Mouse (Mus musculus): ENCODE data around the gene Mgat5b. TPM values are rescaled to one million over a fixed set of nuclear protein-coding genes. Genes with fewer than 3 reads are reported as not detected.

Mgat5b gene
- polyA plus RNA-seq, 1 experiment from 2014 or later: 1.3 TPM

- no peaks in the 10 kb centered on the region for H3K36me3 ChIP-seq (ENCODE audit: control insufficient read depth, insufficient read depth, low read length)
- H3K4me2 ChIP-seq (replicated peaks; ENCODE audit: low read depth, low read length): no peak overlapping the region
- H3K27me3 ChIP-seq (ENCODE audit: control insufficient read depth, insufficient read depth, low read length): no peaks in the 10 kb centered on the region
- H3K4me3 ChIP-seq (ENCODE audit: low read depth, low read length): no peak overlapping the region
- no peaks in the 10 kb centered on the region for H3K9me3 ChIP-seq (ENCODE audit: control insufficient read depth, low read depth, low read length)
- peak; percentile 40 for ATAC-seq (ENCODE audit: insufficient number of reproducible peaks, insufficient read depth, low FRiP score, low read depth)
- peak overlapping the region; percentile 55; the same call in 1 of the 2 replicates for H3K27ac ChIP-seq (ENCODE audit: low read length)
- no peak overlapping the region for H3K9ac ChIP-seq (replicated peaks; ENCODE audit: low read depth, low read length)
- whole genome bisulfite sequencing: 67% methylated on average over 23 of the region's 23 CpGs
- no peaks in the 10 kb centered on the region for H3K4me1 ChIP-seq (ENCODE audit: control insufficient read depth, insufficient read depth, low read length)
These were observed 35.8 kb downstream of the Mgat5b start for GRCm38 (mm10) chr11:116954231-116955118.

GRCm38 (mm10) chr11:116958601-116959000 is 39.9 kb downstream of the Mgat5b start:
- Histone ChIP-seq H3K36me3 (ENCODE audit: control insufficient read depth, insufficient read depth, low read length) (no peaks in the 10 kb centered on the region), H3K27ac (ENCODE audit: low read length) (no peak overlapping the region), H3K4me3 (ENCODE audit: low read depth, low read length) (no peak overlapping the region), H3K27me3 (ENCODE audit: control insufficient read depth, insufficient read depth, low read length) (no peaks in the 10 kb centered on the region), H3K4me2 (replicated peaks; ENCODE audit: low read depth, low read length) (no peak overlapping the region), H3K9me3 (ENCODE audit: control insufficient read depth, low read depth, low read length) (no peaks in the 10 kb centered on the region), H3K9ac (replicated peaks; ENCODE audit: low read depth, low read length) (no peak overlapping the region), H3K4me1 (ENCODE audit: control insufficient read depth, insufficient read depth, low read length) (no peaks in the 10 kb centered on the region)
- ATAC-seq (ENCODE audit: insufficient number of reproducible peaks, insufficient read depth, low FRiP score, low read depth): no peak
- 49% methylated on average over 5 of the region's 5 CpGs for WGBS

- no peaks in the 10 kb centered on the region for H3K27me3 ChIP-seq (ENCODE audit: control insufficient read depth, insufficient read depth, low read length)
- H3K4me3 ChIP-seq (ENCODE audit: low read depth, low read length): no peak overlapping the region
- H3K9ac ChIP-seq (replicated peaks; ENCODE audit: low read depth, low read length): no peak overlapping the region
- H3K4me1 ChIP-seq (ENCODE audit: control insufficient read depth, insufficient read depth, low read length): no peaks in the 10 kb centered on the region
- H3K27ac ChIP-seq (ENCODE audit: low read length): no peak overlapping the region
- no peaks in the 10 kb centered on the region for H3K9me3 ChIP-seq (ENCODE audit: control insufficient read depth, low read depth, low read length)
- H3K4me2 ChIP-seq (replicated peaks; ENCODE audit: low read depth, low read length): no peak overlapping the region
- no peak for ATAC-seq (ENCODE audit: insufficient number of reproducible peaks, insufficient read depth, low FRiP score, low read depth)
- 73% methylated on average over 7 of the region's 7 CpGs for WGBS
- H3K36me3 ChIP-seq (ENCODE audit: control insufficient read depth, insufficient read depth, low read length): no peaks in the 10 kb centered on the region
These were observed 46.4 kb downstream of the Mgat5b start for GRCm38 (mm10) chr11:116965061-116965460.

GRCm38 (mm10) chr11:116965961-116966360 is 47.3 kb downstream of the Mgat5b start:
- Histone ChIP-seq H3K27me3 (ENCODE audit: control insufficient read depth, insufficient read depth, low read length) (no peaks in the 10 kb centered on the region), H3K9ac (replicated peaks; ENCODE audit: low read depth, low read length) (no peak overlapping the region), H3K9me3 (ENCODE audit: control insufficient read depth, low read depth, low read length) (no peaks in the 10 kb centered on the region), H3K4me2 (replicated peaks; ENCODE audit: low read depth, low read length) (no peak overlapping the region), H3K4me3 (ENCODE audit: low read depth, low read length) (no peak overlapping the region), H3K36me3 (ENCODE audit: control insufficient read depth, insufficient read depth, low read length) (no peaks in the 10 kb centered on the region), H3K27ac (ENCODE audit: low read length) (no peak overlapping the region), H3K4me1 (ENCODE audit: control insufficient read depth, insufficient read depth, low read length) (no peaks in the 10 kb centered on the region)
- ATAC-seq (ENCODE audit: insufficient number of reproducible peaks, insufficient read depth, low FRiP score, low read depth): no peak
- 71% methylated on average over 2 of the region's 2 CpGs for WGBS

DNA sequence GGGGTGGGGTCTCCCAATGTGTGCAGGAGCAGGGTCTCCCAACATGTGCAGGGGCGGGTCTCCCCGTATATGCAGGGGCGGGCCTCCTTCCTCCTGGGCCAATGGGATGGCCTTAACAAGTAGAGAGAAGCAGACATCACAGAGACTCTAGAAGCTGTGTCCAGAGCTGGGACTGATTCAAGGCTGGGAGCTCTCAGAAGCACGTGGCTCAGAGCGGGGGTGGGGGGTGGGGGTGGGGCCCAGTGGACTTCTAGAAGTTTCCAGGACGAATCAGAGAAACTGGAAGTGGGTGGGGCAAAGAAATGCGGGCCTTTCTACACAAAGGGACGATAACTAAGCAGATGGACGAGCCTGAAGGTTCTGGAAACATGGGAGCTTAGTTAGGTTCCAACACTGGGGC is 49.9 kb downstream of the Mgat5b start:
- H3K9ac ChIP-seq (replicated peaks; ENCODE audit: low read depth, low read length): no peak overlapping the region
- H3K4me1 ChIP-seq (ENCODE audit: control insufficient read depth, insufficient read depth, low read length): 0 out of 2 replicates have a peak, but pooled peaks cover 5% of the 10 kb centered on the region
- no peak overlapping the region for H3K4me2 ChIP-seq (replicated peaks; ENCODE audit: low read depth, low read length)
- H3K4me3 ChIP-seq (ENCODE audit: low read depth, low read length): no peak overlapping the region
- H3K9me3 ChIP-seq (ENCODE audit: control insufficient read depth, low read depth, low read length): no peaks in the 10 kb centered on the region
- 82% methylated on average over 9 of the region's 9 CpGs for WGBS
- no peak for ATAC-seq (ENCODE audit: insufficient number of reproducible peaks, insufficient read depth, low FRiP score, low read depth)
- H3K27ac ChIP-seq (ENCODE audit: low read length): no peak overlapping the region
- H3K36me3 ChIP-seq (ENCODE audit: control insufficient read depth, insufficient read depth, low read length): no peaks in the 10 kb centered on the region
- H3K27me3 ChIP-seq (ENCODE audit: control insufficient read depth, insufficient read depth, low read length): no peaks in the 10 kb centered on the region

DNA sequence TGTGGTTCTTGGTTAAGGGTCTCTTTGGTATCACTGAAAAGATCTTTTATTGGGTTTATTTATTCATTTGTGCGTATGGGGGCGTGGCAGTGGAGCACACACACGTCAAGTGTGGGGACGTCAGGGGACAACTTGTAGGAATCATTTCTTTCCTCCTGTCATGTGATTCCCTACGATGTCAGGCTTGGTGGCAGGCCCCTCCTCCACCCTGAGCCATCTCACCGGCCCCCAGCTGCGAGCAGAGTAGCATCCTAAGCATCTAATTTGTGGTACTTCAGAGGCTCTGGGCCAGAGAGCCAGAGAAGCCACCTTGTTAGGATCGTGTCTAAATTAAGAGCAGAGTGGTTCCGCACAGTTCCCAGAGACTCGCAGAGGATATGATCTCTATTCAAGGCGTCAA is 50.8 kb downstream of the Mgat5b start:
- Histone ChIP-seq H3K27ac (ENCODE audit: low read length) (no peak overlapping the region), H3K4me1 (ENCODE audit: control insufficient read depth, insufficient read depth, low read length) (0 out of 2 replicates have a peak, but pooled peaks cover 5% of the 10 kb centered on the region), H3K36me3 (ENCODE audit: control insufficient read depth, insufficient read depth, low read length) (no peaks in the 10 kb centered on the region), H3K27me3 (ENCODE audit: control insufficient read depth, insufficient read depth, low read length) (no peaks in the 10 kb centered on the region), H3K9ac (replicated peaks; ENCODE audit: low read depth, low read length) (no peak overlapping the region), H3K4me2 (replicated peaks; ENCODE audit: low read depth, low read length) (no peak overlapping the region), H3K4me3 (ENCODE audit: low read depth, low read length) (no peak overlapping the region), H3K9me3 (ENCODE audit: control insufficient read depth, low read depth, low read length) (no peaks in the 10 kb centered on the region)
- WGBS: 69% methylated on average over 11 of the region's 11 CpGs
- no peak for ATAC-seq (ENCODE audit: insufficient number of reproducible peaks, insufficient read depth, low FRiP score, low read depth)

DNA sequence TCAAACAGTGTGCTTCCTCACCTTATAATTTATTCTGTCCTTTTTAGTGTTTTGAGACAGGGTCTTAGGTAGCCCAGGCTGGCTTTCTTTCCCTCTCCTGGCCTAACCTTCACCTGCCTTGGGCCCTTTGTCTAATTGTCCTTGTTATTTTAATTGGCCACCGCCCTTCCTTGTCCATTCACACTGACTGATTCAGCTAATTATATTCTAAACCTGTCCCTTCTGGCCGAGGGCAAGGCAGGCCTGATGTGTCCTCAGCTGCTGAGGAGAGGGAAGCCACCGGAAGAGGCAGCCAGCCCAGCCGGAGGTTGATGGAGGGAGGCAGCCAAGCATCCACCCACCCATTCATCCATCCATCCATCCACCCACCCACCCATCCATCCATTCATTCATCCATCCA is 52.2 kb downstream of the Mgat5b start:
- Histone ChIP-seq H3K36me3 (ENCODE audit: control insufficient read depth, insufficient read depth, low read length) (no peaks in the 10 kb centered on the region), H3K4me3 (ENCODE audit: low read depth, low read length) (no peak overlapping the region), H3K9me3 (ENCODE audit: control insufficient read depth, low read depth, low read length) (no peaks in the 10 kb centered on the region), H3K27ac (ENCODE audit: low read length) (no peak overlapping the region), H3K4me1 (ENCODE audit: control insufficient read depth, insufficient read depth, low read length) (0 out of 2 replicates have a peak, but pooled peaks cover 5% of the 10 kb centered on the region), H3K4me2 (replicated peaks; ENCODE audit: low read depth, low read length) (no peak overlapping the region), H3K27me3 (ENCODE audit: control insufficient read depth, insufficient read depth, low read length) (no peaks in the 10 kb centered on the region), H3K9ac (replicated peaks; ENCODE audit: low read depth, low read length) (no peak overlapping the region)
- ATAC-seq (ENCODE audit: insufficient number of reproducible peaks, insufficient read depth, low FRiP score, low read depth): no peak
- 80% methylated on average over 4 of the region's 4 CpGs for WGBS

- no peaks in the 10 kb centered on the region for H3K27me3 ChIP-seq (ENCODE audit: control insufficient read depth, insufficient read depth, low read length)
- H3K4me2 ChIP-seq (replicated peaks; ENCODE audit: low read depth, low read length): no peak overlapping the region
- no peaks in the 10 kb centered on the region for H3K36me3 ChIP-seq (ENCODE audit: control insufficient read depth, insufficient read depth, low read length)
- H3K27ac ChIP-seq (ENCODE audit: low read length): no peak overlapping the region
- ATAC-seq (ENCODE audit: insufficient number of reproducible peaks, insufficient read depth, low FRiP score, low read depth): 0 out of 2 replicates have a peak, but pooled peaks have one; percentile 31
- H3K9ac ChIP-seq (replicated peaks; ENCODE audit: low read depth, low read length): no peak overlapping the region
- H3K4me1 ChIP-seq (ENCODE audit: control insufficient read depth, insufficient read depth, low read length): 0 out of 2 replicates have a peak, but pooled peaks cover 5% of the 10 kb centered on the region
- H3K4me3 ChIP-seq (ENCODE audit: low read depth, low read length): no peak overlapping the region
- 51% methylated on average over 4 of the region's 4 CpGs for WGBS
- no peaks in the 10 kb centered on the region for H3K9me3 ChIP-seq (ENCODE audit: control insufficient read depth, low read depth, low read length)
These were observed 54.2 kb downstream of the Mgat5b start for GRCm38 (mm10) chr11:116972828-116973227.

Measured in stomach, embryonic 14.5 days (tissue).